Mouse (Mus musculus): ENCODE measurements around the gene Gm28043. TPM values are rescaled to one million over a fixed set of nuclear protein-coding genes. Genes with fewer than 3 reads are reported as not detected.

Gene Gm28043
- 0.48 and 1.0 TPM in 2 replicates for polyA plus RNA-seq (2012; ENCODE audit: insufficient read depth, insufficient read length, missing spikeins)

- peak within 1 kb of the TSS; percentile 69 for H3K27ac ChIP-seq (replicated peaks; ENCODE audit: low read depth, low read length)
- peak within 1 kb of the TSS; percentile 95 for H3K4me3 ChIP-seq (ENCODE audit: insufficient read depth, low read depth, low read length)
- no peaks in the 10 kb centered on the region for H3K4me1 ChIP-seq (ENCODE audit: control insufficient read depth, insufficient read depth, insufficient read length, low read length)
Observed at GRCm38 (mm10) chr17:29614115-29615023, at the start of gene Gm28043, which contains the start of gene Rnf8. Gene Gm28043, plus strand, starts transcription at chr17:29614876. Gene Rnf8, plus strand, starts transcription at chr17:29614790.

GRCm38 (mm10) chr17:29565521-29565920, 49.2 kb upstream of the Gm28043 start:
- Histone ChIP-seq H3K27ac (replicated peaks; ENCODE audit: low read depth, low read length) (no peak overlapping the region), H3K4me3 (ENCODE audit: insufficient read depth, low read depth, low read length) (no peak overlapping the region), H3K4me1 (ENCODE audit: control insufficient read depth, insufficient read depth, insufficient read length, low read length) (no peaks in the 10 kb centered on the region)

- Histone ChIP-seq H3K27ac (replicated peaks; ENCODE audit: low read depth, low read length) (no peak overlapping the region), H3K4me3 (ENCODE audit: insufficient read depth, low read depth, low read length) (no peak overlapping the region), H3K4me1 (ENCODE audit: control insufficient read depth, insufficient read depth, insufficient read length, low read length) (no peaks in the 10 kb centered on the region)
Observed at GRCm38 (mm10) chr17:29568435-29568834, 46.2 kb upstream of the Gm28043 start.

- H3K4me1 ChIP-seq (ENCODE audit: control insufficient read depth, insufficient read depth, insufficient read length, low read length), result no peaks in the 10 kb centered on the region
- no peak overlapping the region for H3K4me3 ChIP-seq (ENCODE audit: insufficient read depth, low read depth, low read length)
- H3K27ac ChIP-seq (replicated peaks; ENCODE audit: low read depth, low read length), result no peak overlapping the region
Observed at GRCm38 (mm10) chr17:29569831-29570230, 44.8 kb upstream of the Gm28043 start.

- no peak overlapping the region for H3K4me3 ChIP-seq (ENCODE audit: insufficient read depth, low read depth, low read length)
- H3K27ac ChIP-seq (replicated peaks; ENCODE audit: low read depth, low read length), result no peak overlapping the region
Observed at GRCm38 (mm10) chr17:29579579-29580126, 35.0 kb upstream of the Gm28043 start.

GRCm38 (mm10) chr17:29583569-29583968, 31.1 kb upstream of the Gm28043 start:
- Histone ChIP-seq H3K4me3 (ENCODE audit: insufficient read depth, low read depth, low read length) (no peak overlapping the region), H3K27ac (replicated peaks; ENCODE audit: low read depth, low read length) (no peak overlapping the region), H3K4me1 (ENCODE audit: control insufficient read depth, insufficient read depth, insufficient read length, low read length) (no peaks in the 10 kb centered on the region)

More at GRCm38 (mm10) chr17:29579579-29580126, 35.0 kb upstream of the Gm28043 start:
- H3K4me1 ChIP-seq (ENCODE audit: control insufficient read depth, insufficient read depth, insufficient read length, low read length), result no peaks in the 10 kb centered on the region

GRCm38 (mm10) chr17:29584306-29584705, 30.4 kb upstream of the Gm28043 start:
- Histone ChIP-seq H3K27ac (replicated peaks; ENCODE audit: low read depth, low read length) (no peak overlapping the region), H3K4me1 (ENCODE audit: control insufficient read depth, insufficient read depth, insufficient read length, low read length) (no peaks in the 10 kb centered on the region), H3K4me3 (ENCODE audit: insufficient read depth, low read depth, low read length) (no peak overlapping the region)

- Histone ChIP-seq H3K4me1 (ENCODE audit: control insufficient read depth, insufficient read depth, insufficient read length, low read length) (no peaks in the 10 kb centered on the region), H3K4me3 (ENCODE audit: insufficient read depth, low read depth, low read length) (no peak overlapping the region), H3K27ac (replicated peaks; ENCODE audit: low read depth, low read length) (no peak overlapping the region)
Observed at GRCm38 (mm10) chr17:29584737-29585136, 29.9 kb upstream of the Gm28043 start.

- Histone ChIP-seq H3K27ac (replicated peaks; ENCODE audit: low read depth, low read length) (no peak overlapping the region), H3K4me1 (ENCODE audit: control insufficient read depth, insufficient read depth, insufficient read length, low read length) (no peaks in the 10 kb centered on the region), H3K4me3 (ENCODE audit: insufficient read depth, low read depth, low read length) (no peak overlapping the region)
Observed at GRCm38 (mm10) chr17:29585446-29585845, 29.2 kb upstream of the Gm28043 start.

GRCm38 (mm10) chr17:29586921-29587320, 27.8 kb upstream of the Gm28043 start:
- Histone ChIP-seq H3K27ac (replicated peaks; ENCODE audit: low read depth, low read length) (no peak overlapping the region), H3K4me3 (ENCODE audit: insufficient read depth, low read depth, low read length) (no peak overlapping the region), H3K4me1 (ENCODE audit: control insufficient read depth, insufficient read depth, insufficient read length, low read length) (no peaks in the 10 kb centered on the region)

- Histone ChIP-seq H3K27ac (replicated peaks; ENCODE audit: low read depth, low read length) (no peak overlapping the region), H3K4me3 (ENCODE audit: insufficient read depth, low read depth, low read length) (no peak overlapping the region), H3K4me1 (ENCODE audit: control insufficient read depth, insufficient read depth, insufficient read length, low read length) (no peaks in the 10 kb centered on the region)
Observed at GRCm38 (mm10) chr17:29589221-29589898, 25.3 kb upstream of the Gm28043 start.

- Histone ChIP-seq H3K4me1 (ENCODE audit: control insufficient read depth, insufficient read depth, insufficient read length, low read length) (no peaks in the 10 kb centered on the region), H3K27ac (replicated peaks; ENCODE audit: low read depth, low read length) (no peak overlapping the region)
Observed at GRCm38 (mm10) chr17:29595891-29596770, 18.5 kb upstream of the Gm28043 start.

GRCm38 (mm10) chr17:29596771-29597132, 17.9 kb upstream of the Gm28043 start:
- no peaks in the 10 kb centered on the region for H3K4me1 ChIP-seq (ENCODE audit: control insufficient read depth, insufficient read depth, insufficient read length, low read length)
- no peak overlapping the region for H3K27ac ChIP-seq (replicated peaks; ENCODE audit: low read depth, low read length)
- no peak overlapping the region for H3K4me3 ChIP-seq (ENCODE audit: insufficient read depth, low read depth, low read length)

More at GRCm38 (mm10) chr17:29595891-29596770, 18.5 kb upstream of the Gm28043 start:
- no peak overlapping the region for H3K4me3 ChIP-seq (ENCODE audit: insufficient read depth, low read depth, low read length)

- H3K4me3 ChIP-seq (ENCODE audit: insufficient read depth, low read depth, low read length), result no peak overlapping the region
- no peaks in the 10 kb centered on the region for H3K4me1 ChIP-seq (ENCODE audit: control insufficient read depth, insufficient read depth, insufficient read length, low read length)
- H3K27ac ChIP-seq (replicated peaks; ENCODE audit: low read depth, low read length), result no peak overlapping the region
Observed at GRCm38 (mm10) chr17:29599051-29599450, 15.6 kb upstream of the Gm28043 start.

Data from brown adipose tissue, adult 24 weeks (tissue).